Mouse (Mus musculus) MEL-GATA-1-ER (cell line): ENCODE measurements around the gene Exosc2.

Experiments
- DNase-seq: peaks from one replicate; pipeline ENCODE4 v3.0.0-alpha.2; 2012; ENCODE audit warnings: low read depth; ENCODE audit errors: extremely low read depth

Gene Exosc2

DNA sequence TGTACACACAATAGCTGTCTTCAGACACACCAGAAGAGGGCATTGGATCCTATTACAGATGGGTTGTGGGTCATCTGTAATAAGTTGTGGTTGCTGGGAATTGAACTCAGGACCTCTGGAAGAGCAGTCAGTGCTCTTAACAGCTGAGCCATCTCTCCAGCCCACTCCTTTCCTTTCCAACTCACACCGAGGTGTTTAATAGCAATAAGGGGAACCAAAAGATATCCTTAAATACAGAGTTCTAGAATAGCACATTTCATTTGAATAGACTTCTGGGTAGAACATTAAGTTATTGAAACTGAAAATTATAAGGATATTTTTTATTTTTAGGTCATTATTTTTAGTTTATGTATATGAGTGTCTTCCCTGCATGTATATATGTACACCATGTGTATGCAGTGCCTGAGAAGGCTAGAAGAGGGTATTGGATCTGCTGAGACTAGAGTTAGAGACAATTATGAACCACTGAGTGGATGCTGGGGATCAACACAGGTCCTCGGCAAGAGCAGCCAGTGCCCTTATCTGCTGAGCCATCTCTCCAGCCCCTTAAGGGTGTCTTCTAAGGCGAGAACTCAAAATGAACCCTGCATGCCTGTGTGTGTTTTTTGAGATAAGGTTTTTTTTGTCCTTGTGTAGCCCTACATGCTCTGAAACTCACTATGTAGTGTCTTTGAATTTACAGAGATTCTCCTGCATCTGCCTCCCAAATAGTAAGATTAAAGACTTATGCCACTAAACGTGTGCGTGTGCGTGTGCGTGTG lies 54.4 kb downstream of the Exosc2 start:
- DNase-seq, result peak; percentile 44

DNA sequence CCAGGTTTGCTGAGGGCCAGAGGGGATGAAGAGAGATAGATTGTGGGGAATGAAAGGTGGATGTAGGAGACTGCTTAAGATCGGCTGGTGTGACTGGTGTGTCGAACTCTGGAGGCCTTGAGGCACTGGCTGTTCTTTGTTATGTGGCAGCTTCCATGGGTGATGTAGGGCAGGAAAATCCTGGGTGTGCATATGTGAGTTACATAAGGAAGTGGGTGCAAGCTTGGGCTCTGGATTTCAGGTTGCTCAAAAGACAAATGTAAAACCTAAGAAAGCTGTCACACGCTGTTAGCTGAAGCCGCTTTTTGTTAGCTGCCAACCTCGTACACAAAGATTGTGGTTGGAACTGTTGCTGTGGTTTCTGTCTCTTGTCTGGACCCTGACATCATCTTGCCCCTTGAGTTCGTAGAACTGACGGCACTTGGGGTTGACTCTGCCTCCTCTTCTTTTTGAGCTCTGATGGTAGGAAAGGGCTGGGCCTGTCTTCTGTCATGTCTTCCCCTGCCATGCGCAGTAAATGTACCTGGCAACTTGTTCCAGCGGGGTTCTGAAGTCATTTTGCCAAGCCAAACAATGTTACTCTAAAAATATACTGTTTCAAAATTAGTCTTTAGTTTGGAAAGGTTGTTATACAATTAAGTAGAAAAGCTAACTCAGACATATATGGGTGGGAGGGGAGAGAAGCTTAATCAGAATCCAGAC lies 57.2 kb downstream of the Exosc2 start:
- DNase-seq, result no peak

- no peak for DNase-seq
Observed at GRCm38 (mm10) chr2:31730640-31731039, 60.1 kb downstream of the Exosc2 start.
